Mouse (Mus musculus): ENCODE data around the gene 9330182L06Rik.

9330182L06Rik gene

GRCm38 (mm10) chr5:9364937-9365336, 99.0 kb downstream of the 9330182L06Rik start:
- no peak for DNase-seq

- no peak for DNase-seq
Measured at GRCm38 (mm10) chr5:9367920-9368692, 102.2 kb downstream of the 9330182L06Rik start.

GRCm38 (mm10) chr5:9371127-9371526, 105.2 kb downstream of the 9330182L06Rik start:
- no peak for DNase-seq

GRCm38 (mm10) chr5:9373341-9373740, 107.4 kb downstream of the 9330182L06Rik start:
- no peak for DNase-seq

GRCm38 (mm10) chr5:9389968-9390367, 124.0 kb downstream of the 9330182L06Rik start:
- DNase-seq = no peak

GRCm38 (mm10) chr5:9391858-9392393, 126.0 kb downstream of the 9330182L06Rik start:
- DNase-seq = no peak

- DNase-seq = no peak
Measured at GRCm38 (mm10) chr5:9417098-9417497, 151.2 kb downstream of the 9330182L06Rik start.

GRCm38 (mm10) chr5:9417802-9418201, 151.9 kb downstream of the 9330182L06Rik start:
- DNase-seq = no peak

- DNase-seq = no peak
Measured at GRCm38 (mm10) chr5:9419964-9420363, 154.0 kb downstream of the 9330182L06Rik start.

GRCm38 (mm10) chr5:9424464-9424863, 158.5 kb downstream of the 9330182L06Rik start:
- no peak for DNase-seq

- DNase-seq = no peak
Measured at GRCm38 (mm10) chr5:9427165-9427564, 161.2 kb downstream of the 9330182L06Rik start.

- DNase-seq = no peak
Measured at GRCm38 (mm10) chr5:9427581-9428241, 161.8 kb downstream of the 9330182L06Rik start.

GRCm38 (mm10) chr5:9428728-9429127, 162.8 kb downstream of the 9330182L06Rik start:
- no peak for DNase-seq

- no peak for DNase-seq
Measured at GRCm38 (mm10) chr5:9446146-9446545, 180.2 kb downstream of the 9330182L06Rik start.

- DNase-seq = no peak
Measured at GRCm38 (mm10) chr5:9448931-9449330, 183.0 kb downstream of the 9330182L06Rik start.

GRCm38 (mm10) chr5:9449570-9449969, 183.7 kb downstream of the 9330182L06Rik start:
- no peak for DNase-seq

- DNase-seq = no peak
Measured at GRCm38 (mm10) chr5:9453298-9453697, 187.4 kb downstream of the 9330182L06Rik start.

- DNase-seq = no peak
Measured at GRCm38 (mm10) chr5:9477587-9477986, 211.7 kb downstream of the 9330182L06Rik start.

- DNase-seq = no peak
Measured at GRCm38 (mm10) chr5:9495456-9495855, 229.5 kb downstream of the 9330182L06Rik start.

GRCm38 (mm10) chr5:9497235-9497634, 231.3 kb downstream of the 9330182L06Rik start:
- no peak for DNase-seq

- no peak for DNase-seq
Measured at GRCm38 (mm10) chr5:9511027-9511426, 245.1 kb downstream of the 9330182L06Rik start.

GRCm38 (mm10) chr5:9525507-9525906, 259.6 kb downstream of the 9330182L06Rik start:
- DNase-seq = no peak

Measured in kidney, adult 11 months (tissue).